In genomic region chr11:95830411-95831275, GRCm38 (mm10) we compare ENCODE assay signal across 8 mouse cellular contexts. TPM values are rescaled to one million over a fixed set of nuclear protein-coding genes. Genes with fewer than 3 reads are reported as not detected.
A peak's percentile ranks its signal among the peaks of the same experiment; 100 is the strongest.
DNase-seq lines count a peak whose midpoint lies in the region; ATAC-seq lines count a peak whose summit lies in the region.

No protein-coding gene starts in this region.

- no peak for ATAC-seq in kidney, embryonic 16.5 days (ENCODE audit: low FRiP score, low TSS enrichment)
- ATAC-seq in hindbrain, embryonic 15.5 days (ENCODE audit: low FRiP score, low read depth) = no peak
- ATAC-seq in midbrain, embryonic 12.5 days (ENCODE audit: low FRiP score, low read depth) = no peak
- ATAC-seq in erythroid progenitor cell, adult 5-6 weeks (replicated peaks; ENCODE audit: low FRiP score, poor library complexity, severe bottlenecking) = no peak

- H3K27me3 ChIP-seq in kidney, embryonic 16.5 days (ENCODE audit: insufficient read depth, low read length) = peaks cover 84% of the 10 kb centered on the region
- H3K27me3 ChIP-seq in embryonic facial prominence, embryonic 10.5 days (replicated peaks; ENCODE audit: low read depth, poor library complexity, severe bottlenecking) = peaks cover 100% of the 10 kb centered on the region
- peaks cover 90% of the 10 kb centered on the region for H3K27me3 ChIP-seq in hindbrain, embryonic 15.5 days
- peaks cover 98% of the 10 kb centered on the region for H3K27me3 ChIP-seq in midbrain, embryonic 12.5 days

- WGBS in kidney, embryonic 16.5 days = 2% methylated on average over 80 of the region's 80 CpGs
- 3% methylated on average over 80 of the region's 80 CpGs for WGBS in embryonic facial prominence, embryonic 10.5 days
- 3% methylated on average over 80 of the region's 80 CpGs for WGBS in hindbrain, embryonic 15.5 days
- 4% methylated on average over 80 of the region's 80 CpGs for WGBS in midbrain, embryonic 12.5 days

- H3K36me3 ChIP-seq in kidney, embryonic 16.5 days (ENCODE audit: insufficient read depth, low read length) = no peaks in the 10 kb centered on the region
- no peaks in the 10 kb centered on the region for H3K36me3 ChIP-seq in embryonic facial prominence, embryonic 10.5 days (replicated peaks)
- H3K36me3 ChIP-seq in hindbrain, embryonic 15.5 days = no peaks in the 10 kb centered on the region
- no peaks in the 10 kb centered on the region for H3K36me3 ChIP-seq in midbrain, embryonic 12.5 days

- peak overlapping the region; percentile 47 for H3K4me2 ChIP-seq in kidney, embryonic 16.5 days (replicated peaks; ENCODE audit: low read depth, low read length)
- H3K4me2 ChIP-seq in hindbrain, embryonic 15.5 days = peak overlapping the region; percentile 49
- H3K4me2 ChIP-seq in midbrain, embryonic 12.5 days (replicated peaks) = peak overlapping the region; percentile 44

- H3K27ac ChIP-seq in kidney, embryonic 16.5 days (ENCODE audit: low read length) = no peak overlapping the region
- 0 out of 2 replicates have a peak overlapping the region, but pooled peaks have one; percentile 31 for H3K27ac ChIP-seq in embryonic facial prominence, embryonic 10.5 days (replicated peaks)
- H3K27ac ChIP-seq in hindbrain, embryonic 15.5 days (replicated peaks) = no peak overlapping the region
- H3K27ac ChIP-seq in midbrain, embryonic 12.5 days (replicated peaks) = no peak overlapping the region

- peaks cover 37% of the 10 kb centered on the region for H3K4me1 ChIP-seq in kidney, embryonic 16.5 days (ENCODE audit: insufficient read depth, low read length)
- peaks cover 55% of the 10 kb centered on the region for H3K4me1 ChIP-seq in embryonic facial prominence, embryonic 10.5 days
- H3K4me1 ChIP-seq in hindbrain, embryonic 15.5 days (replicated peaks) = peaks cover 28% of the 10 kb centered on the region
- peaks cover 24% of the 10 kb centered on the region for H3K4me1 ChIP-seq in midbrain, embryonic 12.5 days

- DNase-seq in kidney, adult 18-20 months = no peak
- peak; percentile 58 for DNase-seq in embryonic facial prominence, embryonic 10.5 days (ENCODE audit: low spot score)
- peak; percentile 78 for DNase-seq in thymus, postnatal 25 days
- DNase-seq in adrenal gland, postnatal 36 days = no peak

- peak overlapping the region; percentile 34 for H3K4me3 ChIP-seq in kidney, embryonic 16.5 days (ENCODE audit: low read length)
- peak overlapping the region; percentile 46 for H3K4me3 ChIP-seq in embryonic facial prominence, embryonic 10.5 days
- H3K4me3 ChIP-seq in hindbrain, embryonic 15.5 days = peak overlapping the region; percentile 27
- H3K4me3 ChIP-seq in midbrain, embryonic 12.5 days = peak overlapping the region; percentile 29

- H3K9ac ChIP-seq in kidney, embryonic 16.5 days (replicated peaks; ENCODE audit: low read length) = peak overlapping the region; percentile 27; the same call in 1 of the 2 replicates
- no peak overlapping the region for H3K9ac ChIP-seq in hindbrain, embryonic 15.5 days
- 0 out of 2 replicates have a peak overlapping the region, but pooled peaks have one; percentile 28 for H3K9ac ChIP-seq in midbrain, embryonic 12.5 days (replicated peaks)

- no peaks in the 10 kb centered on the region for H3K9me3 ChIP-seq in kidney, embryonic 16.5 days (ENCODE audit: low read length)
- no peaks in the 10 kb centered on the region for H3K9me3 ChIP-seq in embryonic facial prominence, embryonic 10.5 days
- no peaks in the 10 kb centered on the region for H3K9me3 ChIP-seq in hindbrain, embryonic 15.5 days
- no peaks in the 10 kb centered on the region for H3K9me3 ChIP-seq in midbrain, embryonic 12.5 days

RNA-seq across cellular contexts. Expression of gene Phospho1, which starts 6.3 kb away (rescaled TPM):
- polyA plus RNA-seq in kidney, embryonic 16.5 days (2015; fragmentation: Nextera tagmentation; extraction: Ambion mirVana) = not detected in 2 replicates
- not detected in 2 replicates for polyA plus RNA-seq in embryonic facial prominence, embryonic 10.5 days (2016; fragmentation: Nextera tagmentation; extraction: Ambion mirVana)
- 0.44 and 0.81 TPM in 2 replicates for polyA plus RNA-seq in hindbrain, embryonic 15.5 days (2015; fragmentation: Nextera tagmentation; extraction: Ambion mirVana)
- polyA plus RNA-seq in midbrain, embryonic 12.5 days (2016; fragmentation: Nextera tagmentation; extraction: Ambion mirVana) = not detected in 2 replicates
- 10.1 and 12.6 TPM in 2 replicates for total RNA-seq in erythroid progenitor cell, adult 5-6 weeks (2015; ENCODE audit: low replicate concordance)
- 18.6 TPM in 1 of 2 replicates, not detected in the other for total RNA-seq in erythroid progenitor cell, adult 5-6 weeks (2017; ENCODE audit: low replicate concordance)
- 100 to 1,000 TPM; 119 to 160 TPM for total RNA-seq in adrenal gland, postnatal 36 days (2021)

RNA-seq across cellular contexts. Expression of gene Gngt2, which starts 6.4 kb away (rescaled TPM):
- 21.0 and 24.2 TPM in 2 replicates for polyA plus RNA-seq in kidney, embryonic 16.5 days (2015; fragmentation: Nextera tagmentation; extraction: Ambion mirVana)
- polyA plus RNA-seq in embryonic facial prominence, embryonic 10.5 days (2016; fragmentation: Nextera tagmentation; extraction: Ambion mirVana) = 9.5 and 10.0 TPM in 2 replicates
- polyA plus RNA-seq in hindbrain, embryonic 15.5 days (2015; fragmentation: Nextera tagmentation; extraction: Ambion mirVana) = 1.8 and 3.7 TPM in 2 replicates
- 2.6 and 4.1 TPM in 2 replicates for polyA plus RNA-seq in midbrain, embryonic 12.5 days (2016; fragmentation: Nextera tagmentation; extraction: Ambion mirVana)
- 26.3 and 28.1 TPM in 2 replicates for total RNA-seq in erythroid progenitor cell, adult 5-6 weeks (2015; ENCODE audit: low replicate concordance)
- 14.6 and 20.5 TPM in 2 replicates for total RNA-seq in erythroid progenitor cell, adult 5-6 weeks (2017; ENCODE audit: low replicate concordance)
- total RNA-seq in adrenal gland, postnatal 36 days (2021) = 10 to 100 TPM; 14.3 to 30.9 TPM

RNA-seq across cellular contexts. Expression of gene Abi3, which starts 11.6 kb away (rescaled TPM):
- polyA plus RNA-seq in kidney, embryonic 16.5 days (2015; fragmentation: Nextera tagmentation; extraction: Ambion mirVana) = 11.7 and 14.1 TPM in 2 replicates
- 3.7 and 4.1 TPM in 2 replicates for polyA plus RNA-seq in embryonic facial prominence, embryonic 10.5 days (2016; fragmentation: Nextera tagmentation; extraction: Ambion mirVana)
- 1.1 and 1.7 TPM in 2 replicates for polyA plus RNA-seq in hindbrain, embryonic 15.5 days (2015; fragmentation: Nextera tagmentation; extraction: Ambion mirVana)
- polyA plus RNA-seq in midbrain, embryonic 12.5 days (2016; fragmentation: Nextera tagmentation; extraction: Ambion mirVana) = 1.8 TPM in 2 replicates
- total RNA-seq in erythroid progenitor cell, adult 5-6 weeks (2015; ENCODE audit: low replicate concordance) = 2.1 and 4.7 TPM in 2 replicates
- 2.3 and 16.0 TPM in 2 replicates for total RNA-seq in erythroid progenitor cell, adult 5-6 weeks (2017; ENCODE audit: low replicate concordance)
- 10 to 100 TPM; 11.3 to 19.3 TPM for total RNA-seq in adrenal gland, postnatal 36 days (2021)

Comparison
In these comparisons a context has a peak if more than half of its experiments do, and no peak if none do; other contexts are left out.
1. DNase-seq: peak in embryonic facial prominence, embryonic 10.5 days (single experiment) and thymus, postnatal 25 days (single experiment); none in kidney, adult 18-20 months (single experiment) and adrenal gland, postnatal 36 days (0 of 2).
2. Peak in every context shown above with its lines, with median percentiles within 50 percentile points of each other: H3K4me2 ChIP-seq and H3K4me3 ChIP-seq.